Mouse (Mus musculus): ENCODE measurements around the gene Plpp6. TPM values are rescaled to one million over a fixed set of nuclear protein-coding genes. Genes with fewer than 3 reads are reported as not detected.
"Not testable (repeated sequence)": the region's sequence is repeated elsewhere in the genome, so short reads cannot be mapped to it uniquely, and the experiment has no call there.

Plpp6 gene
- polyA plus RNA-seq, 1 experiment from 2014 or later = 4.1 TPM

DNA sequence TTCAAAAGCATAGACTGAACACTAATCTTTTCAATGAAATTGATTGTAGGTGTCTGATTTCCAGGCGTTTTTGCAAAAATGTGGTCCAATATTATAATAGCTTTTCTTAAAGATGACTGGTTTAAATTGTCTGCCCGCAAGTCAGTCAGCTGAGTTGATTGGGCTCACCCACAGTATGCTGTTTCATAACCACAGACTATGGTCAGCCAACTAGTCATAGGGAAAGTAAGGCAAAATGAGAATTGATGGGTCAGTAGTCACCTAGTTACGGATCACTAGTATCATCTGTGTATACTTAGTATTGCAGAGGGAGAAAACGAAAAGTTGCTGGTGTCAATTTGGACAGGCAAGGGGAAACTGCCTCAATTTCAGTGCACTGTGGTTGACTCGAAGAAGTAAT, 27.6 kb downstream of the Plpp6 start:
- H3K36me3 ChIP-seq = peaks cover 41% of the 10 kb centered on the region
- DNase-seq (ENCODE audit: low spot score) = no peak
- H3K27ac ChIP-seq = no peak overlapping the region
- H3K27me3 ChIP-seq (ENCODE audit: low read depth, poor library complexity, severe bottlenecking) = no peaks in the 10 kb centered on the region
- H3K9me3 ChIP-seq (replicated peaks) = no peaks in the 10 kb centered on the region
- 71% methylated on average over 5 of the region's 5 CpGs for WGBS
- H3K4me3 ChIP-seq = peak overlapping the region; percentile 88
- peaks cover 13% of the 10 kb centered on the region for H3K4me1 ChIP-seq

DNA sequence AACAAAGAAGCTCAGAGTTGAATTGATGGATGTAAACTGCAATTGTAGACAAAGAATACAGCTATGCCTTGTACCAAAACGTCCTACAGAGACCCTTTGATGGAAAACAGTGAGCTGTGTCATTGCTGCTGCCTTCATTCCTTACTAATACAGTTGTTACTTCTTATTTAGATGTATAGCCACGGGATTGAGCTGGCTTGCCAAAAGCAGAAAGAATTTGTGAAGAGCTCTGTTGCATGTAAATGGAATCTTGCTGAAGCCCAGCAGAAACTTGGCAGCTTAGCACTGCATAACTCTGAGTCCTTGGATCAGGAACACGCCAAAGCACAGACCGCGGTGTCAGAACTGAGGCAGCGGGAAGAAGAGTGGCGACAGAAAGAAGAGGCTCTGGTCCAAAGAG, 31.1 kb downstream of the Plpp6 start:
- H3K9me3 ChIP-seq (replicated peaks) = no peaks in the 10 kb centered on the region
- peaks cover 8% of the 10 kb centered on the region for H3K4me1 ChIP-seq
- no peak for DNase-seq (ENCODE audit: low spot score)
- no peak overlapping the region for H3K4me3 ChIP-seq
- H3K27ac ChIP-seq = no peak overlapping the region
- peaks cover 68% of the 10 kb centered on the region for H3K36me3 ChIP-seq
- no peaks in the 10 kb centered on the region for H3K27me3 ChIP-seq (ENCODE audit: low read depth, poor library complexity, severe bottlenecking)
- 92% methylated on average over 7 of the region's 7 CpGs for WGBS

DNA sequence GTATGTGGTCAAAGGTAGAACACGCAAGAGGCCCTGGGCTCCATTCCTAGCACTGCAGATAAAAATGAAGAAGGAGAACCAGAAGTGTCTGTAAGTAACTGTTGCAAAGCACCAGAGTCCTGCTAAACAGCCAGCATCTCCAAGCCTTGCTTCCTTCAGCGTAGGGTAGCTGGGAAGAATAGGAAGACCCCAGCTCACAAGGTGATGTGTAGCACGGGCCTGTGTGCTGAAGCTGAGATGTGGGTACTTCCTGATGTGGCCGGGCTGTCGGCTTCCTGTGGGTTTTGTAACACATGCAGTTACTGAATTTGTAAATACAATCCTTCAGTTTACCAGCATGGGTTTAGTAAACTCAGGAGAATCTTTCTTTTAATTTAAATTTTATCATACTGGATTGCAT, 31.6 kb downstream of the Plpp6 start:
- WGBS = 91% methylated on average over 5 of the region's 5 CpGs
- H3K4me1 ChIP-seq = peaks cover 8% of the 10 kb centered on the region

DNA sequence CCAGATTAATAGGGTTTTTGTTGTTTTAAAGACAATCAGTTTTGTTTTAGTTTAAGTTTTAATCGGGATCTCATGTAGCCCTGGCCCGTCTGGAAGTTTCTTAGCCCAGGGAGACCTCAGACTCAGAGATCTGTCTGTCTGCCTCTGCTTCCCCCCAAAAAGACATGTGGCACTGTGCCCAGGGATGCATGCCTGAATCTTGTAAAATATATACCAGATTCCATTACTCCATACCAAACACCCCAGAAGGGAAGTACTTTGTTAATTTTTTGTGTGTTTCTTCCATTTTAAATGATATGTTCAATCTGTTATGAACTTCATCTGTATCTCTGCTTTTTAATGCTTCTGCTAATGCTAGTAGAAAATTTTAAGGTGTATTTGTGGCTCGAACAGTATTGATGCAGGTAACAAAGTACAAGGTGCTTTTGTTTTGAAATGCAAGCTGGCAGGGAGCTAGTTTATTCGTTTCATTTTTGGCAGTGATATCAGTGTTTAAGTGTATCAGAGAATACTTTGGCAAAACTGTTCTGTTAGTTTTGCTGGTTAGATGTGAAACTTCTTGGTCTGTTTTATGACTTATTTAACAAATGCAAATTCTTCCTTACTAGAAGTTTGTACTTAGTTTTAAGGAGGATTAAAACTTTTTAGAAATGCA, 34.4 kb downstream of the Plpp6 start:
- WGBS = 95% methylated on average over 4 of the region's 4 CpGs

More for the DNA sequence above, 31.6 kb downstream of the Plpp6 start:
- Histone ChIP-seq H3K4me3 (no peak overlapping the region), H3K36me3 (peaks cover 73% of the 10 kb centered on the region), H3K27me3 (ENCODE audit: low read depth, poor library complexity, severe bottlenecking) (no peaks in the 10 kb centered on the region), H3K27ac (no peak overlapping the region), H3K9me3 (replicated peaks) (no peaks in the 10 kb centered on the region)
- no peak for DNase-seq (ENCODE audit: low spot score)

DNA sequence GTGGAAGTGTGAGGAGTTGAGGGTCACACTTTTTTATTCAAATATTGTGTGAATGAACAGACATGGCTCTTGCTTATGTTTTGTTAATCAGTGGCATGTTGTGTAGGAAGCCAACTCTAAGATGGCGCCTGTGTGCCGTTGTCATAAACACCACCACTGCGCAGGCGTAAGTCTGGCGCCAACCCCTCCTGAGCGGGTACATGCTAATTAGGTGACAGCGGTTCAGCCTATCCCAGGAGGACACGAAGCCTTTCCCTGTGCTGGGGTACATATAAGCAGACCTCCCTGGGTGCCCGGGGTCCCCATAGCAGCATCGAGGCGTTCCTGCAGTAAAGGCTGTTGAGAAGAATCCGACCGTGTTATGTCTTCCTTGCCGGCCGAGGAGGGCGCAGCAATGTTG, 36.6 kb downstream of the Plpp6 start:
- not testable (repeated sequence) for H3K9me3 ChIP-seq (replicated peaks); DNase-seq (ENCODE audit: low spot score); H3K27ac ChIP-seq; H3K4me3 ChIP-seq; H3K4me1 ChIP-seq; H3K27me3 ChIP-seq (ENCODE audit: low read depth, poor library complexity, severe bottlenecking)
- WGBS = 96% methylated on average over 16 of the region's 16 CpGs
- H3K36me3 ChIP-seq = peaks cover 82% of the 10 kb centered on the region

More for the DNA sequence above, 34.4 kb downstream of the Plpp6 start:
- Histone ChIP-seq H3K4me1 (no peaks in the 10 kb centered on the region), H3K36me3 (peaks cover 92% of the 10 kb centered on the region), H3K27ac (no peak overlapping the region), H3K27me3 (ENCODE audit: low read depth, poor library complexity, severe bottlenecking) (no peaks in the 10 kb centered on the region), H3K4me3 (no peak overlapping the region), H3K9me3 (replicated peaks) (no peaks in the 10 kb centered on the region)
- no peak for DNase-seq (ENCODE audit: low spot score)

DNA sequence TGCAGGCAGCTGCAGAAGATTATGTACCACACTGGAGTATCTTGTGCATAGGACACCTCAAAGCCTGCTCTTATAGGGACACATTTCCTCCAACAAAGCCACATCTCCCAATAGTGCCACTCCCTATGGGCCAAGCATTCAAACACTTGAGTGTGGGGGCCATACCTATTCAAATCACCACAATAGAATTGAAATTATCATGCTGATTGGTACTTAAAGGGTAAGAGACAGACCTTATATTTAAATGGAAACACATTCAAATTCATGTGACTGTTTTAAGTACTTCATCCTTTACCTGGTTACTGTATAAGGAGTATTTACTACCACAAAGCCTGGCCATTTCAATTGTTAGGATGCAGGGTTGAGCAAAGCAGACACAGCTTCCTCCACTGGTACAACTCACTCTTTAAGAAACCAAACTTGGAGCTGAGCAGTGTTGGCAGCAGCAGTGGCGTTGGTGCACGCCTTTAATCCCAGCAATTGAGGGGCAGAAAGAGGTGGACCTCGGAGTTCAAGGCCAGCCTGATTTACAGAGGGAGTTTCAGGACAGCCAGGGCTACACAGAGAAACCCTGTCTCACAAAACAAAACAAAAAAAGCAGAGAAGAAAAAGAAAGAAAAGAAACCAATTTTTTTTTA, 44.4 kb downstream of the Plpp6 start:
- Histone ChIP-seq H3K27ac (no peak overlapping the region), H3K4me1 (no peaks in the 10 kb centered on the region), H3K9me3 (replicated peaks) (no peaks in the 10 kb centered on the region), H3K4me3 (no peak overlapping the region), H3K27me3 (ENCODE audit: low read depth, poor library complexity, severe bottlenecking) (no peaks in the 10 kb centered on the region), H3K36me3 (peaks cover 78% of the 10 kb centered on the region)
- 87% methylated on average over 3 of the region's 3 CpGs for WGBS
- DNase-seq (ENCODE audit: low spot score) = no peak

DNA sequence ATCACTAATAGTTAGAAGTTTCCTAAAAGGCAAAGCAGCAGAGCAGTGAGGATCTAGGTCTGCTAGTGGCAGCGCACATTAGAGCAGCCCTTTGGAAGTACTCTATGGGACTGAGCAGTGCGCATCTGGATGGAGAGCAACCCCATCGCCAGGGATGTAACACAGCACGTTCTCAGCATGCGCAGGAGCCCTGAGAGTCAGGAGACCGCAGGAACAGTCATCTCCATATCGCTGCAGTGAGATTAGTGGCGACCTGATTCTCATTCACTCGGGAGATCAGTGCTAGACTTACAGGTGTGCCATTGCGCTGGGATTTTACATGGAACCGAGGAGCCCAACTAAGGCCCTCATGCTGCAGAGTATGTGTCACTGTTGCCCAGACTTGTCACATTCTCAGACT, 45.3 kb downstream of the Plpp6 start:
- H3K36me3 ChIP-seq = peaks cover 84% of the 10 kb centered on the region
- H3K9me3 ChIP-seq (replicated peaks) = no peaks in the 10 kb centered on the region
- H3K4me1 ChIP-seq = no peaks in the 10 kb centered on the region
- 95% methylated on average over 11 of the region's 11 CpGs for WGBS
- H3K4me3 ChIP-seq = no peak overlapping the region
- DNase-seq (ENCODE audit: low spot score) = no peak
- no peak overlapping the region for H3K27ac ChIP-seq
- H3K27me3 ChIP-seq (ENCODE audit: low read depth, poor library complexity, severe bottlenecking) = no peaks in the 10 kb centered on the region

DNA sequence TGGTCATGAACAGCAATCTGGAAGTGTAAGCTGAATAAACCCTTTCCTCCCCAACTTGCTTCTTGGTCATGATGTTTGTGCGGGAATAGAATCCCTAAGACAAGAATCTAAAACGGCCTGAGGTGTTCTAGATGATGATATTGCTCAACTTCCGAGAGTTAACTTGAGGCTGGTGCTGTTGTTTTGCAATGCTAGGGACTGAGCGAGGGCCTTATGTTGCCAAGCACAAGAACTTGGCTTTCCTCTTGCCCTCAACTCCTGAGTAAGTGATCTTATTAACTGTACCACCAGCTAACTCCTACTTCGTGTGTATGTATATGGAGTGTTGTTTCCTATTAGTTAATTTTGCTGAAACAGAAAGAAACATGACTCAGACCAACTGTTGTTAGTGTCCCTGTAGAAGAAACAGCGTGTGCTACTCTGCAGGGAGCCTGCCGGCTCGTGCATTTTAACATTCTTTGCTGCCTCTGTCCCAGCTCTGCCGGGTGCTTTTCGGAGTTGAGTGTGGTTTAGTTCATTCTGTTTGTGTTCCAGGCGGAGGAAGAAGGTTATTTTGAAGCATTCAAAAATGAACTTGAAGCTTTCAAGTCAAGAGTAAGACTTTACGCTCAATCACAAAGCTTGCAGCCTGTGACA, 47.7 kb downstream of the Plpp6 start:
- Histone ChIP-seq H3K27me3 (ENCODE audit: low read depth, poor library complexity, severe bottlenecking) (no peaks in the 10 kb centered on the region), H3K27ac (no peak overlapping the region), H3K9me3 (replicated peaks) (no peaks in the 10 kb centered on the region), H3K4me3 (no peak overlapping the region), H3K36me3 (peaks cover 90% of the 10 kb centered on the region), H3K4me1 (peaks cover 12% of the 10 kb centered on the region)
- no peak for DNase-seq (ENCODE audit: low spot score)
- 85% methylated on average over 12 of the region's 12 CpGs for WGBS

DNA sequence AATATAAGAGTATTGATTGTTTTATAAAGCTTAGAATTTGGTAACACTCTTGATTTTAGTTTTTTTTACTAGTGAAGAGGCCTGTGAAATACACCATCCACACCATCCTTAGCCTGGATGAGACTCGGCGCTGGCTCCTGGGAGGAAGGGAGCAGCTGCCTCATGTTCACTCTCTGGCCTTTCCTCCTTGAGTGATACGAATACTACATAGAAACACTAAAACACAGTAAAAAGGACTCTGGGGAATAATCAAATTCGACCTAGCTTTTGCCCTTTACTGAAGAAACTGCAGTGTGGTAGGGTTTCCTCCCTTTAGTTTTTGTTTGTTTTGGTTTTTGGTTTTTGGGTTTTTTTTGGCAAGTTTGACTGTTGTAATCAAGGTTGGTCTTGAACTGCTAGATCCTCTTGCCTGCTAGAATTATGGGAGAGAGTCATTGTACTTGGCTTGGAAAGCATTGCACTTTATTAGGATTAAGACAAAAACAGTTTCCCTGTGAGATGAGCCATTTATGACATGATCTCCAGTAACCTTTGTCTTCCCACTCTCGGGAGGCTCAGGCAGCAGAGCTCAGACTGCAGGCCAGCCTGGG, 50.8 kb downstream of the Plpp6 start:
- Histone ChIP-seq H3K9me3 (replicated peaks) (no peaks in the 10 kb centered on the region), H3K36me3 (peaks cover 85% of the 10 kb centered on the region), H3K4me3 (no peak overlapping the region), H3K4me1 (peaks cover 18% of the 10 kb centered on the region), H3K27me3 (ENCODE audit: low read depth, poor library complexity, severe bottlenecking) (no peaks in the 10 kb centered on the region), H3K27ac (no peak overlapping the region)
- no peak for DNase-seq (ENCODE audit: low spot score)
- 79% methylated on average over 5 of the region's 5 CpGs for WGBS

DNA sequence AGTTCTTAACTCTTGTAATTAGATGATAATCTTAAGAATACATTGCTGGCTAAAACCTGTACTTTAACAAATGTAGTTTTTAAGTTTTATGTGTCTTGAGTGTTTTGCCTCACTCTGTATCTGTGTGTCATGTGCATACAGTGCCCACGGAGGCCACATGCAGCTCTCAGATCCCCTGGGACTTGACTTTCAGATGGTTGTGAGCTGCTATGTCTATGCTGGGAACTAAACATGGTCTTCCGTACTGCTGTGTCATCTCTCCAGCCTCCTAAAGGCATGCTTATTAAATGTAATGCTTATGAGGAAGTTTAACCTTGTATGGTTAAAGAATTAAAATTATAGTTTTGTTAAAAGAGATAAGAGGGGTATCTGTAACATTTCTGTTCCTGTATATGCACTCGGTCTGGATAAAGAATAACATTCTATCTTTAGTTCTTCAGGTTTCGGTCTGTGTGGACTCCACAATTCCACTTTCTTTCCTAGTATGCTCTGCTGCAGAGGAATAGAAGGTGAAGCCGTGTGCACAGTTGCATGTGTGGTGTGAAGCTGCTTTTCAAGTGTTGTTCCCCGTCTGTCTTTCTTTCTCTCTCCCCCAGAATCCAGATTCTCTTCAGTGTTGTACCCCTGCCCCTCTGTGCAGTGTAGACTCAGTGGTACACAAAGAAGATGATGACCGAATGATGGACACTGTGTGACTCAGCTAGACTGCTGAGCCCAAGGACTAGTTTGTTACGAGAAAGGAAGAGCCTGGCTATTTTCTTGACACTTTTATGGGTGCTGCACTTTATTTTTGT, 51.9 kb downstream of the Plpp6 start:
- 74% methylated on average over 8 of the region's 8 CpGs for WGBS
- H3K27ac ChIP-seq = peak overlapping the region; percentile 32; the same call in 1 of the 2 replicates
- H3K9me3 ChIP-seq (replicated peaks) = no peaks in the 10 kb centered on the region
- no peak for DNase-seq (ENCODE audit: low spot score)
- no peak overlapping the region for H3K4me3 ChIP-seq
- peaks cover 18% of the 10 kb centered on the region for H3K4me1 ChIP-seq
- H3K27me3 ChIP-seq (ENCODE audit: low read depth, poor library complexity, severe bottlenecking) = no peaks in the 10 kb centered on the region
- H3K36me3 ChIP-seq = peaks cover 91% of the 10 kb centered on the region

DNA sequence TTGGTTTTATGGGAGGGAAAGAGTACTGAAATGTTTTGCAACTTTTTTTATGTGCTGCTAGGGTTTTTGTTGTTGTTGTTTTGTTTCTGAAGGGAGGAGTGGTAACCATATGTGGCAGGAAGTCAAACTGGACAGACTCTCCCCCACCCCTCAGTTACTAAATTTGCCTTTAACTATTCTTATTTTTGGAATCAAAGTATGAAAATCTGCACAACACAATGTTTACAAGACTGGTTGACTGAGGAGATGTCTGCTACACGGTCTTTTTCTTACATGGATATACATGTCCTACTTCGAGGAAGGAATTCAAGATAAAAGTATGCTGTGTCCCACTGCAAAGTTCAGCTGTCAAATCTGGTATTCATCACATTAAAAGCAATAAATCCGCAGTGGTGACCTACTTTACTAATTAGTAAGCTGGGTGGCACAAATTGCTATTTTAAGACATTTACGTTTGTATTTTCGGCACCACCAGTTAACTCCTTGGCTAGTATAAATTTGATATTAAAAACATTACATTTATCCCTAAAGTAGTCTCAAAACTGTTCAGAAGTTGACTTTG, 52.5 kb downstream of the Plpp6 start:
- H3K27ac ChIP-seq = no peak overlapping the region
- no peaks in the 10 kb centered on the region for H3K9me3 ChIP-seq (replicated peaks)
- H3K36me3 ChIP-seq = peaks cover 91% of the 10 kb centered on the region
- H3K4me1 ChIP-seq = peaks cover 18% of the 10 kb centered on the region
- 59% methylated on average over 5 of the region's 5 CpGs for WGBS
- H3K4me3 ChIP-seq = no peak overlapping the region
- H3K27me3 ChIP-seq (ENCODE audit: low read depth, poor library complexity, severe bottlenecking) = no peaks in the 10 kb centered on the region
- DNase-seq (ENCODE audit: low spot score) = no peak
